Mouse (Mus musculus): ENCODE measurements around the gene Slc37a3. TPM values are rescaled to one million over a fixed set of nuclear protein-coding genes. Genes with fewer than 3 reads are reported as not detected.

The Slc37a3 gene
- polyA plus RNA-seq, 1 experiment = not detected

DNA sequence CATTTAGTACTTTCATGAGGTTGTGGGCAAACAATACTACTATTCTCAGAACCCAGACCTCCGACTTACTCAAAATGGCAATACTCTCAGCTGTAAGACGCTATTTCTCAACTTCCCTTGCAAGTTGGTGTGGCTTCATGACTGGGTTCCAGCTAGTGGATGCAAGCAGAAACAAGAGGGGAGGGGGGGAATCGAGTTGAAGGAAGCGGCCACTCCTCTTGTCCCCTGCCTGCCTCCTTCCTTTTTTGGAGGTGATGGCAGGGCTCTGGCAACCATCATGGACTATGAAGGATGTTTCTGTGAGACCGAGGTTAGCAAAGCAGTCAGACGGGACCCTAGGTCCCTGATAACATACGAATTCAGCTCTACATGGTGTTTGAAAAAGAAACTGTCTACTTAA lies 87.8 kb downstream of the Slc37a3 start:
- 80% methylated on average over 7 of the region's 7 CpGs for WGBS
- Histone ChIP-seq H3K4me1 (ENCODE audit: control insufficient read depth, insufficient read depth, low read length) (0 out of 2 replicates have a peak, but pooled peaks cover 2% of the 10 kb centered on the region), H3K4me3 (ENCODE audit: insufficient read depth, low read depth, low read length) (no peak overlapping the region), H3K27ac (ENCODE audit: insufficient read depth, low read depth, low read length) (no peak overlapping the region)
- TF ChIP-seq CTCF (IDR thresholded peaks at IDR 0.05; ENCODE audit: insufficient read depth, low read depth, low read length) = no peak
- no peak for TF ChIP-seq POLR2A (IDR thresholded peaks at IDR 0.05; ENCODE audit: insufficient read depth, low read depth, low read length)

DNA sequence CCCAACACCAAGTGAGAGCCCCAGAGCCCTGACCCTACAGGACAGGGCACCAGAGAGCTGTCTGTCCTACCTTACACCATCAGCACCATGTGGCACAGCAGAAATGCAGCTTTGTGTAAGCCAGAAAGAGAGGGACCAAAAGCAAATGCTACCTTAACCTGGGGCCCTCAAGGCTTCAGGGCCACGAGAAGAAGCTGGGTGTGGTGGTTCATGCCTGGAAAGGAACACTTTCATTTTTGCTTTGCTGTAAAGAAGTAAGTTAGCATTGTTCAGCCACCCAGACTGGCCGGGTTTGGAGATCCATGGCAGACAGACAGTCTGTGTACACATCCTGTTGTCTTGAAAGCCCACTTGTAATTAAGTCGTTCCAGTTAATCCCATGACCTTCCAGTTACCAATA lies 89.7 kb downstream of the Slc37a3 start:
- TF ChIP-seq POLR2A (IDR thresholded peaks at IDR 0.05; ENCODE audit: insufficient read depth, low read depth, low read length) = no peak
- no peak for TF ChIP-seq CTCF (IDR thresholded peaks at IDR 0.05; ENCODE audit: insufficient read depth, low read depth, low read length)
- Histone ChIP-seq H3K4me1 (ENCODE audit: control insufficient read depth, insufficient read depth, low read length) (0 out of 2 replicates have a peak, but pooled peaks cover 2% of the 10 kb centered on the region), H3K4me3 (ENCODE audit: insufficient read depth, low read depth, low read length) (no peak overlapping the region), H3K27ac (ENCODE audit: insufficient read depth, low read depth, low read length) (no peak overlapping the region)
- 86% methylated on average over 3 of the region's 3 CpGs for WGBS

DNA sequence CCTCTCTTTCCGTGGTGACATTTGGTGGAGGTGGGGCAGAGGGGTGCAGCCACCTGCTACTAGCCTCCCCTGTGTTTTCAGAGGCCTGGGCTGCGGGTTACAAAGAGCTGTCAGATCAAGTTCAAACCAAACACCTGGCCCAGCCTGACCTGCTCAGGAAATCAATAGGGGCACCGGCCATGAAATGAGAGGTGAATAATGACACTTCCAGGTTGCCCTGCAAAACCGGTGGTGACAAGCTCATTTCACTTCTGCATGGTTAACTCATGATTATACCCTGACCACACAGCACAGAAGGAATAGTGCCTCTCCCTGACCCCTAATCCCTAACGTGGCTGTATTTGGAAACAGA lies 90.8 kb downstream of the Slc37a3 start:
- no peak overlapping the region for H3K27ac ChIP-seq (ENCODE audit: insufficient read depth, low read depth, low read length)
- 57% methylated on average over 5 of the region's 5 CpGs for WGBS

DNA sequence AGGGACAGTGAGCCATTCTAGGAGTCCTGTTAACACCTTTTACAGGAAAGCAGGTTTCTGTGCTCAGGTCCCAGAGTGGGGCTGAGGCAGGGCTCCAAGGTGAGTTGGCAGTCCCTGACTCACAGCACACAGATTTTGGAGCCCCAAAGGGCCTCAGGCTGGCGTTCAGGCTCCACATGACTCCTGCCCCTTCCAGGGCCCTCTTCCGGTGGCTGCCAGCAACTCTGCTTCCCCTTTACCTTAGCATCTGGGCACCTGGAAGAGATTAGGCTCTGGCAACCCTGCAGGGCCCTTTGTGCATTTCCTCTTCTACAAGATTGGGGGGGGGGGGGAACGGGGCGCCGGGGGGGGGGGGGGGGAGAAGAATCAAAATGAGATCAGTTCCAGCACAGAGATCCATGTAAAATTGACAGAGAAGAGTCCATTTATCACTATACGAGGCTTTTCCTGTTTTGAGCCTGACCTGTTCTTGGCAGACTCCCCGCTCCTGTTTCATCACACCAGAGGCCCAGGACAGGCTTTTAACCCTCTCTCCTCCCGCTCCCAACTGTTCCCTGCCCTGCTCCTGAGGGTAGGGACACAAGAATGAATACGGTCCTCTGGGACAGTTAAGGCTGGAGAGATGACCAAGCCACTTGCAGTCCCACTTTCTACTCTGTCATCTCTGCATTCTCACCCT lies 91.3 kb downstream of the Slc37a3 start:
- no peak overlapping the region for H3K27ac ChIP-seq (ENCODE audit: insufficient read depth, low read depth, low read length)
- no peak for TF ChIP-seq CTCF (IDR thresholded peaks at IDR 0.05; ENCODE audit: insufficient read depth, low read depth, low read length)
- WGBS = 55% methylated on average over 7 of the region's 9 CpGs
- 0 out of 2 replicates have a peak, but pooled peaks cover 2% of the 10 kb centered on the region for H3K4me1 ChIP-seq (ENCODE audit: control insufficient read depth, insufficient read depth, low read length)
- H3K4me3 ChIP-seq (ENCODE audit: insufficient read depth, low read depth, low read length) = no peak overlapping the region

More for the DNA sequence above, 90.8 kb downstream of the Slc37a3 start:
- H3K4me3 ChIP-seq (ENCODE audit: insufficient read depth, low read depth, low read length) = no peak overlapping the region
- TF ChIP-seq POLR2A (IDR thresholded peaks at IDR 0.05; ENCODE audit: insufficient read depth, low read depth, low read length) (no peak), CTCF (IDR thresholded peaks at IDR 0.05; ENCODE audit: insufficient read depth, low read depth, low read length) (no peak)
- 0 out of 2 replicates have a peak, but pooled peaks cover 2% of the 10 kb centered on the region for H3K4me1 ChIP-seq (ENCODE audit: control insufficient read depth, insufficient read depth, low read length)

DNA sequence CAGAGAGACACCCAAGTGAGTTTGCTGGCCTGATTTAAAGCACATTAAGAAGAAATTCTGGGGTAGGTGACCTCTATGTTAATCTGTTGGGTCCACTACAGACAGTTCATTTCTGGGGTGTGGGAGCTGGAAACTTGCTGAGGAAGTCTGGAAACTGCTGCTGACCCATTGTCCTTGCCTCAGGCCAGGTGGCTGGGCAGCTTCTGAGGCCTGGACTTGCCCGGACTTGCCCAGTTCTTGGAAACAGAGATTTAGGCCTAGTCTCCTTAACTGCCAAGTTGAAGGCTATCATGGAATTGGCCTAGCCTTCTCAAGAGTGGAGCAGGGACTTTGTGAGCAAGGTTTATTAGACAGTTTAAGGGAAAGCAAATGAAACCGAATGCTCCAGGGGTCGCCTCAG lies 92.6 kb downstream of the Slc37a3 start:
- 90% methylated on average over 3 of the region's 3 CpGs for WGBS
- Histone ChIP-seq H3K27ac (ENCODE audit: insufficient read depth, low read depth, low read length) (no peak overlapping the region), H3K4me1 (ENCODE audit: control insufficient read depth, insufficient read depth, low read length) (0 out of 2 replicates have a peak, but pooled peaks cover 2% of the 10 kb centered on the region), H3K4me3 (ENCODE audit: insufficient read depth, low read depth, low read length) (no peak overlapping the region)
- TF ChIP-seq CTCF (IDR thresholded peaks at IDR 0.05; ENCODE audit: insufficient read depth, low read depth, low read length) = no peak
- no peak for TF ChIP-seq POLR2A (IDR thresholded peaks at IDR 0.05; ENCODE audit: insufficient read depth, low read depth, low read length)

Other genes with a start within 250 kb of the Slc37a3 start
- gene Kdm7a, start 170.9 kb downstream of the Slc37a3 start, polyA plus RNA-seq (2012; ENCODE audit: insufficient read depth, insufficient read length, low replicate concordance, missing spikeins) = 63.2 TPM in 1 of 2 replicates, not detected in the other
- not detected in 2 replicates for gene Rab19, start 3.5 kb upstream of the Slc37a3 start, polyA plus RNA-seq (2012; ENCODE audit: insufficient read depth, insufficient read length, low replicate concordance, missing spikeins)
- not detected in 2 replicates for gene Mkrn1, start 42.8 kb upstream of the Slc37a3 start, polyA plus RNA-seq (2012; ENCODE audit: insufficient read depth, insufficient read length, low replicate concordance, missing spikeins)
- gene Dennd2a, start 180.2 kb upstream of the Slc37a3 start, polyA plus RNA-seq (2012; ENCODE audit: insufficient read depth, insufficient read length, low replicate concordance, missing spikeins) = not detected in 2 replicates
- not detected in 2 replicates for gene Adck2, start 196.2 kb upstream of the Slc37a3 start, polyA plus RNA-seq (2012; ENCODE audit: insufficient read depth, insufficient read length, low replicate concordance, missing spikeins)
- gene Gm42420, start 208.1 kb upstream of the Slc37a3 start, polyA plus RNA-seq (2012; ENCODE audit: insufficient read depth, insufficient read length, low replicate concordance, missing spikeins) = not detected in 2 replicates
- gene Ndufb2, start 214.9 kb upstream of the Slc37a3 start, polyA plus RNA-seq (2012; ENCODE audit: insufficient read depth, insufficient read length, low replicate concordance, missing spikeins) = not detected in 2 replicates